Mouse (Mus musculus) liver (tissue): ENCODE measurements around the gene Zfp654.
"Not testable (repeated sequence)": the region's sequence is repeated elsewhere in the genome, so short reads cannot be mapped to it uniquely, and the experiment has no call there.

Experiments
- DNase-seq: peaks from one replicate; pipeline ENCODE4 v3.0.0-alpha.2; 2020; ENCODE audit warnings: mixed read lengths

Gene Zfp654

DNA sequence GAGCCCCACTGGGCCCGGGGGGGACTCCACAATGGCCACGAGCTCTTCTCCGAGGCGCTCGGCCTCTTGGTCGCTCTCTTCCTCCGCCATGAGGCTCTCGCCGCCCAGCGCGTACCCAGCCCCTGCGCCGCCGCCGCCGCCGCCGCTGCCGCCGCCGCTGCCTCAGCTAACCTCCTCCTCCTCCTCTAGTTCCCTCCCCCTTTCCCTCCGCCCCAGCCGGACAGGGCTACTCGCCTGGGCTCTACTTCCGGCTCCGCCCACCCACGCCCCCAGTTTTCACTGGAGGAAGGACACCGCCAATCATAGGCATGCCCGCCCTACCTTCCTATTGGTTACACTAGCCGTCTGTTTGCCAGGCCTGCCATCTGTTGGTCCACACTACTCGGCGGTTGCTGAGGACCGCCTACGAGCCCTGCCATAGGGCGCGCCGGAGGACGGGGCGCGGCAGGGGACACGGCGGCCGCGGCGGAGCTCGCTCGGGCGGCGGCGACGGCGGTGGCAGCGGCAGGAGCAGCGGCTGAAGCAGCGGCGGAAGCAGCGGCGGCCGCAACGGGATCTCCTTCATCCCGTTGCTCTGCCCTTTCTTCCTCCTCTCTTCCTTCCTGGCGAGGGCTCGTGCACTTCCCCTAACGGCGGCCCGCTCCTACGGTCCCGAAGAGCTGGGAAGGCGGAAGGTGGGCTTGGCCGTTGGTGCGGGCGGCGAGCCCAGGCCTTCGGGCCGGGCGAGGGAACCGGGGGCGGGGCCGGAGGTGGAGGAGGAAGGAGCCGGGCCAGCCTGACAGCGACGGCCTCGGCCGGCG is at the start of gene Zfp654, which contains the start of gene Cggbp1:
Gene Zfp654, minus strand, starts transcription at position 90 of the 800 bp plus-strand sequence.
Gene Cggbp1, plus strand, starts transcription at position 434 of the 800 bp plus-strand sequence.
- peak; percentile 100 for DNase-seq

DNA sequence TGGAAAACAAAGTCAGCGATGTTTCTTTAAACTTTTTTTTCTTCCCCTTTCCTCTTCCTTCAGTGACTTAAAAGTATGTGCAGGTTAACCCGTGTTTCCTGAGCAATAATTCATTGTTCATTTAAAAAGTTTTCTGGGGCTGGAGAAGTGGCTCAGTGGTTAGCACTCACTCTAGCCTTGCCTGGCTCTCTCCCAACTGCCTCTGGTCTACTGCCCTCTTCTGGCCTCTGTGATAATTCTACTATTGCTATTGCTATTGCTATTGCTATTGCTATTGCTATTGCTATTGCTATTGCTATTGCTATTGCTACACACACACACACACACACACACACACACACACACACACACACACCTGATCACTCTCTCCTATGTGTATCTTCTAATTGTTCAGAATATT is 47.6 kb upstream of the Zfp654 start:
- no peak for DNase-seq

DNA sequence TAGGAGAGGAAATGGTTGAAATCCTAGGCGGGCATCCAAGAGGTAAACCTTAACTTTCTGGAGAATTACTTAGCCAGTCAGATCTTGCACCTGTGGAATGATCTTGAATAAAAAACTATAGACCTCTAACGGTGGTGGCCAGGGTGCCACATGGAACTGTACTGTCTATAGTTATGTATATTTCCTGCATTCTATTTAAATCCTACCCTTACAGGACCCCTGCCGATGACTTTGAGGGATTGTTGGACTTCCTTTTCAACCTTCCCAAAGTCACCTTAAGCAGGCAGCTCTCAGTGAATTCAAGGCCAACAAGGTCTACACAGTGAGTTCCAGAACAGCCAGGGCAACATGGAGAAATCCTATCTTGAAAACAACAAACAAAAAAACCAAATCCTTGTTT is 38.0 kb upstream of the Zfp654 start:
- no peak for DNase-seq

DNA sequence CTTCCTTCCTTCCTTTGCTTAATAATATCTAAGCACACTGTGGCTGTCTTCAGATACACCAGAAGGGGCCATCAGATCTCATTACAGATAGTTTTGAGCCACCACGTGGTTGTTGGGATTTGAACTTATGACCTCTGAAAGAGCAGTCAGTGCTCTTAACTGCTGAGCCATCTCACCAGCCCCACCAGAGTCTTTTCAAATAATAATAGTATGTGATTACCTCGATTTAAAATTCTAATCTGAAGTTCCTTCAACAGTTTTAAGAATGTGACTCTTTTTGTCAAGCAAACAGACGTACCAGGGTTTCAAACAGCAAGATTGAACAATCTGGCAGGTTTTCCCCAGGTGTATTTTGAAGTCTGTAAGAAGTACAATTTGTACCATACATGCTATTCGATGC is 34.1 kb upstream of the Zfp654 start:
- no peak for DNase-seq

DNA sequence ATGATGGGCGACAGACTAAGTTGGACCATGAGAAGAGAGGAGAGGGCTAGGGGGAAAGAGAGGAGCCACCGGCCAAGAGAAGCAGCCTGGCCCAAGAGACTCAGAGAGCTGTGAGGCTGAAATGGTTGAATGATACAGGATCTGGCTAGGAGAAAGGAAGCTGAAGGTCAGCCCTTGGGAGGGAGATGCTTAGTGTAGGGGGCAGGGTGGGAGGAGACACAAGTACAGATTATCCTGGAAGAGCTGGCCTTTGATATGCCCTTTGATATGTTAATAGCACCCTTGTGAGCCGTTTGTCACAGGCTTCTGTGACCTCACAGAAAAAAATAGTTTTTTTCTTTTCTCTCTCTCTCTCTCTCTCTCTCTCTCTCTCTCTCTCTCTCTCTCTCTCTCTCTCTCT is 33.7 kb upstream of the Zfp654 start:
- DNase-seq: no peak

DNA sequence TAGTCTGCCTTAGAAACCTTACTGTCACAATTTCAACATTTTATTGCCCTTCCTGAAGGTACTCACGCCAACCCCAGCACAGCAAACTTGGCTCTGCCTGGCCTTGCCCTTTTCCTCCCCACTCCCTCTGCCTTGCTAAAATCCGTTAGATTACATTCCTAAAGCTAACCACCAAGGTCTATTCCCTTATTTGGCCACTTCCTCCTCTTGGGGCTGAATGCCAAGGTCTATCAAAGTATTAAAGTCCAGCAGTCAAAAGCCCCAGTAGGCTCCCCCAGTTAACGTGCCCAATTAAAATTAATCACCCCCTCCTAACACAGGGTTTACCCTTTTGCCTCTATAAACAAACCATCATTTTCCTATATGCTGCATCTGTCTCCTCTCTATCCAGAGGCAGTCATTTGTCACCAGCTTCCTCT is 33.0 kb upstream of the Zfp654 start:
- DNase-seq: no peak

DNA sequence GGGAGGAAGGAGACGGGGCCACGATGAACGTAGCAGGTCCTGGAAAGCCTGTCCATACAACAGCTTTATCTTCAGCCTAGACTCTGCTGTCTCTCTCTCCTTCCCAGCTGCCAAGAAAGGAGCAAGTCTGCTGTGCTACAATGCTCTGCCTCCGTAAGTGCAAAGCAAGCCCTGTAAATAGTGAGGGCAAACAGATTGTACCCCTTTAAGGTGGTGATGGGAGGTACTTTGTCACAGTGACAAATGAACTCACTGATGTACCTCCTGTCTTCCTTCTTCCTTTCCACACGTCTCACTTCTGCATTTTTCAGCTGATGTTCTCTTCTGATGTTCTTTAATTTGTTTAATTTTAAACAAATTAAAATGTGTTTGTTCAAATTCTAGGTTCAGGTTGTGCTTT is 32.4 kb upstream of the Zfp654 start:
- no peak for DNase-seq

GRCm38 (mm10) chr16:64881442-64881841 is 30.0 kb upstream of the Zfp654 start:
- no peak for DNase-seq

DNA sequence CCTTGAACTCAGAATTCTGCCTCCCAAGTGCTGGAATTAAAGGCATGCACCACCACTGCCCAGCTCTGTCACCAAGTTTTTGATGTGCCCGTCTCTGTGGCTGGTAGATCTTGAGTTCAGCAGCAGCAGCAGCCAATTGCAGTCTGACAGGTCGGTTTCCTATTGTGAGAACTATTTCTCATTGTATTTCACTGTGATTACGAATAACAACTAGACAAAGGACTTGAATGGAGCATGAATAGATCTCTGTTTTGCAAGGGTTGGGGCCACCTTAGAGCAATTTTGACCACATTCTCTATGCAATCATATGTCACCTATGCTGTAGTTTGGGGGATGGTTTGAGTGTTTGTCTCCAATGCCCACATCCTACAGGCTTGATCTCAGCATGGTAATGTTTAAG is 29.5 kb upstream of the Zfp654 start:
- DNase-seq: no peak

GRCm38 (mm10) chr16:64879735-64880134 is 28.3 kb upstream of the Zfp654 start:
- DNase-seq: no peak

GRCm38 (mm10) chr16:64878611-64879132 is 27.2 kb upstream of the Zfp654 start:
- no peak for DNase-seq

- no peak for DNase-seq
Measured at GRCm38 (mm10) chr16:64877314-64877713, 25.9 kb upstream of the Zfp654 start.

DNA sequence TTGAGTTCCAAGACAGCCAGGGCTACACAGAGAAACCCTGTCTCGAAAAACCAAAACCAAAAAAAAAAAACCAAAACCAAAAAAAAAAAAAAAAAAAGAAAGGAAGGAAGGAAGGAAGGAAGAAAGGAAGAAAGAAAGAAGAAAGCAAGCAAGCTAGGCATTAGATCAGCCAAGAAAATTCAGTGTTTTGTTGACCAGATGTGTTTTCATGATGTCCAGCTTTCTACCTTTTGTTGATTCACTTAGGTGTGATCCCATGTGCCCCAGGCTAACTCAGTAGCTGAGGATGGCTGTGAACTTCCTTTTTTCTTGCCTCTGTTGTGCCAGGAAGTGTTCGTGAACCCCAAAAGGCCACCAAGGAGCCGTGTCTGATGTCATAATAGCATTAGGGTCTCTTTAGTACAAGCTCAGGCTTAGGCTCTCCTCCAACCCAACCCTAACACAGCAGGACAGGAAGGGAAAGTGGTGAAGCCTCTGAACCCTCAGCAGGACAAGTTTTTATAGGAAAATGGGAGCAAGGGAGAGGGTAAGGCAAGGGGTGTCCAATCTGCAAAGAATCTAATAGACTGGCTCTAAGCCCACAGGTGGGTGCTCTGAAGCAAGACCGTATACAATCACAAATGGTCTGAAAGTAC is 25.3 kb upstream of the Zfp654 start:
- no peak for DNase-seq

DNA sequence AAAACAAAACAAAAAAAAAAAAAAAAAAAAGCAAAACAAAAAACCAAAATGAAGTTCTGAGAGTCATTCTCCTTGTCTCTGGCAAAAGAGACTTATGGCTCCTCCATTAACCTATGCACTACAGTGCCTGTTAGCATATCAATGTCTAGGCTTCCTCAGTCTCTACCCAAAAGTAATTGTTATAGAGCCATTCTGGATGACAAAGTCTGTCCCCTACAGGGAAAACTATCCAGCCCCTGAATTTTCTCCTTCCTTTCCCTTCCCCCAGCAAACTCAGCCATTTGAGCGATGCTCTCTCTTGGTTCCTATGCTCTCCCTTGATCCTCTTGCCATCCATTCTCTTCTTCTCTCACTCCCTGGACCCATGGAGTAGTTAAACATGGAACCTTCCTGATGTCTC is 24.4 kb upstream of the Zfp654 start:
- no peak for DNase-seq

DNA sequence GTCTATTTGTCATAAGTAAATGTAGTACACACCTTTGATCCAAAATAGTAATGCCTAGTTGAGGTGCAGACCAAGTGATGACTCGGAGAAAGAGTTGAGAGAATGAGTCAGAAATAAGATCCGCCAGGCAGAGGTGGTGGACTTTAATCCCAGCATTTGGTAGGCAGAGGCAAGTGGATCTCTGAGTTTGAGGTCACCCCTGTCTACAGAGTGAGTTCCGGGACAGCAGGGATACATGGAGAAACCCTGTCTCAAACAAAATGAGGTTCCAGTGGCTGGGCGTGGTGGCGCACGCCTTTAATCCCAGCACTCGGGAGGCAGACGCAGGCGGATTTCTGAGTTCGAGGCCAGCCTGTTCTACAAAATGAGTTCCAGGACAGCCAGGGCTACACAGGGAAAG is 23.9 kb upstream of the Zfp654 start:
- no peak for DNase-seq

GRCm38 (mm10) chr16:64873416-64874305 is 22.2 kb upstream of the Zfp654 start:
- peak; percentile 77 for DNase-seq

DNA sequence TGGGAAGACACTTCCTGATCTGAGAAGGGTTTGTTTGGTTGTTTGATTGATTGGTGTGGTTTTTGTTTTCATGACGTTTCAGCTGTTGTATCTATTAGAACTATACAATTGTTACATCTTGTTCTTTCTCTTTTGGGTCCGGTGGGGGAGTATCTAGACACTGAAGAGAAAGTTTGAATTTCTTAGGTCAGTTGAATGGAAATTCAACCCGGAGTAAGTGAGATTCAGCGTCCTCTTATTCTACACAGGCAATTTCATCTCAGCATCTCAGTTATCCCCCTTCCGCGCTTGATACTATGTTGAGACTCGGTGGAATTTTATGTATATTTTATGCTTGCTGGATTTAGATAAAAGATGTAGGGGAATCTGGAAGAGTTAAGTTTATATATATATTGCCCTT is 21.4 kb upstream of the Zfp654 start:
- no peak for DNase-seq

DNA sequence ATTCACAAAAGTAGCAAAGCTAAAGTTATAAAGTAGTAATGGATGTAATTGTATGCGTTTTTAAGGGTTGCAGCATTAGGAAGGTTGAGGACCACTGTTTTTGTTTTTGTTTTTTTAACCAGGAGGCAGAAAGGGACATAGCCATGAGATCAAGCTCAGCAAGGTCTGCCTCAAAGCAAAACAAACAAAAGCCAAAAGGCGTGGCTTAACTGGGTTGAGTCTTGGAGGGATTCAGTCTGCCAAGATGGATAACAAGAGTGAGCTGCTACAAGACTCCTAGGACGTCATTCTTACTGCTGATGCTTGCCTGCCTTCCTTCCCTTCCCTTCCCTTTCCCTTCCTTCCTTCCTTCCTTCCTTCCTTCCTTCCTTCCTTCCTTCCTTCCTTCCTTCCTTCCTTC is 20.8 kb upstream of the Zfp654 start:
- no peak for DNase-seq

GRCm38 (mm10) chr16:64869621-64870020 is 18.2 kb upstream of the Zfp654 start:
- no peak for DNase-seq

- no peak for DNase-seq
Measured at GRCm38 (mm10) chr16:64868613-64869012, 17.2 kb upstream of the Zfp654 start.

DNA sequence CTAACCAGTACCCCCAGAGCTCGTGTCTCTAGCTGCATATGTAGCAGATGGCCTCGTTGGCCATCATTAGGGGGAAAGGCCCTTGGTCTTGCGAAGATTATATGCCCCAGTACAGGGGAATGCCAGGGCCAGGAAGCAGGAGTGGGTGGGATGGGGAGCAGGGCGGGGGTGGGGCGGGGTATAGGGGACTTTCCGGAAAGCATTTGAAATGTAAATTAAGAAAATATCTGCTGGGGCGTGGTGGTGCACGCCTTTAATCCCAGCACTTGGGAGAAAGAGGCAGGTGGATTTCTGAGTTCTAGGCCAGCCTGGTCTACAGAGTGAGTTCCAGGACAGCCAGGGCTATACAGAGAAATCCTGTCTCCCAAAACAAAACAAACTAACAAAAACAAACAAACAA is 14.4 kb upstream of the Zfp654 start:
- DNase-seq: not testable (repeated sequence)

- DNase-seq: no peak
Measured at GRCm38 (mm10) chr16:64856946-64857345, 5.5 kb upstream of the Zfp654 start.

DNA sequence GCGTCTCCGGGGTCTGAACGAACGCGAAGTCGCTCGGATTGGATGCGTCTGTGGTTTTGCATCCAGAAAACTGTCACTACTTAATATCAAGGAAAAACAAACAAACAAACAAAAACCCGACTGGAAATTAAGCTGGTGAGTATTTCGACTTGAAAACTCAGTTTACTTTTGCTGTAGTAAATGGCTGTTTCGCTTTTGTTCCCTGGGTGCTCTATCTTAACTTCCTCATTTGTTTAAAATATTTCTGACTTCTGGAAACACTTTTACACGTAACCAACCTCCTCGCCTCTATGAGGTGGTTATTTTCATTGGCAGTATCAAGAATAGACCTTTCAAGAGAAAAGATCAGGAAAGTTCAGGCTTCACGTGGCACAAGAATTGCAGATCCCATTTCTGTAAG is 1.4 kb upstream of the Zfp654 start:
- DNase-seq: no peak
